Mouse (Mus musculus) liver, postnatal 0 days (tissue): ENCODE measurements at regions not wholly inside any gene's neighbourhood (a gene's known extent, or its start where the extent isn't known, plus 50 kb on each side); places are given as distances from the start of the nearest gene placed in this dataset.

Experiments
- CTCF ChIP-seq: sonication (generic); IDR thresholded peaks from 2 replicates; pipeline ENCODE4 v1.5.1; 2016; ENCODE audit warnings: antibody characterized with exemption, low read depth
- EP300 ChIP-seq: IDR thresholded peaks from 2 replicates; pipeline ENCODE4 v1.6.1; 2016; ENCODE audit warnings: antibody characterized with exemption, low read depth, mild to moderate bottlenecking

DNA sequence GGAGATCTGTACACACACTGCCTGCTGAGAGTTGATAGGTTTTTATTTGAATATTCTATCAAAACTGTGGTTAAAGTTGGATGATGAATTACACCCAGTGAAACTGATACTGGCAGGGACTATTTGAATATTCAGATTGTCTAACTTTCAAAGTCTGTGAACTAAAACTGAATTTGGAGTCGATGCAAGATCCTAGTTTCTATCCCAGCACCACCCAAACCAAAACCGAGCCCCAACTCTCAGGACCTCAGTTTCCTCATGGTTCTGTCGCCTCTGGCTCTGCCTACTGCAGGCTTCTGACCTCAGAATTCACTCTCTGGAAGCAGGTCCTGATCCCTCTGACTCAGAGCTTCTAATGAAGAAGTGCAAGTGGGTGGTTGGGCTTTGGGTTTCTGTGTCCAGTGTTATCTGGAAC, 170.8 kb downstream of the Cd47 start:
- TF ChIP-seq CTCF = no peak
- no peak for TF ChIP-seq EP300
